Mouse (Mus musculus) megakaryocyte-erythroid progenitor cell, adult 5-6 weeks (primary cell): ENCODE measurements around the gene Icam1. TPM values are rescaled to one million over a fixed set of nuclear protein-coding genes. Genes with fewer than 3 reads are reported as not detected.
"Not testable (repeated sequence)": the region's sequence is repeated elsewhere in the genome, so short reads cannot be mapped to it uniquely, and the experiment has no call there.

Experiments used
- ATAC-seq: replicated peaks from 2 replicates; pipeline ENCODE4 v1.8.0; 2016; ENCODE audit warnings: mild to moderate bottlenecking, inconsistent platforms; ENCODE audit not compliant: severe bottlenecking, poor library complexity, low FRiP score, low TSS enrichment
- total RNA-seq, 2 experiments: library from RNA; stranded (forward) in 1 of 2; stranded (reverse) in 1 of 2; fragments of 200-1000, 215-1000 nt in 1 of 2; fragments of >200 nt in 1 of 2; fragmentation: Nextera tagmentation in 1 of 2; gene quantifications; 2 replicates each; pipeline ENCODE4 v1.2.3; 2014 to 2017

The Icam1 gene
- total RNA-seq, 2 experiments from 2014 or later: 3.4 to 3.6 TPM

DNA sequence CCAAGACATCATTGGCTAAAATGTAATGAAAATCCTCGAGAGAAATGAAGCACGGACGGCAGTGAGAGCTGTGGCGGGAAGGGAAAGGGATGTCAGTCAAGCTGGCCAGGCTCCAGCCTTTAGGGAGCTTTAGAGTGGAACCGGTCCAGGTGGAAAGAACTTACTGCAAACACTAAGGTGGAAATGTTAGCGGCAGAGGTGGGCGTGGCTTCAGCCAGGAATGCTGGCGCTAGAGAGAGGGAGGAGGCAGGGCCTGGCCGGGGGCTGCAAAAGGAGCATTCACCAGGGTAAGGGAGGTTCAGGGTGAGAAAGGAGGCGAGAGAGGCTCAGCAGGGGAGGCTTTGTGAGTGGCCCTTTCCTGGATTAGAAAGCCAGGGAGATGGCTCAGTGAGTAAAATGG lies 24.9 kb upstream of the Icam1 start:
- ATAC-seq: no peak

DNA sequence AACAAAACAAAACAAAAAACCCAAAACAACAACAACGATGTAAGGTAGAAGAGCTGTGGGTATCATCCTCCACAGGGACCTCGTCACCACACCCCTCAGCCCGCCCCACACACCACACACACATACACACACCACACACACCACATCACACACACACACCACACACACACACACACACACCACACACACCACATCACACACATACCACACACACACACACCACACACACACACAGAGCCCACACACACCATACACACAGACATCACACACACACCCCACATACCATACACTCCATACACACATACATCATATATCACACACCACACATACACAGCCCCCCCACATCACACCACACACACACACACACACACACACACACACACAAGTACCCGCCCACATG lies 24.2 kb upstream of the Icam1 start:
- ATAC-seq: no peak

DNA sequence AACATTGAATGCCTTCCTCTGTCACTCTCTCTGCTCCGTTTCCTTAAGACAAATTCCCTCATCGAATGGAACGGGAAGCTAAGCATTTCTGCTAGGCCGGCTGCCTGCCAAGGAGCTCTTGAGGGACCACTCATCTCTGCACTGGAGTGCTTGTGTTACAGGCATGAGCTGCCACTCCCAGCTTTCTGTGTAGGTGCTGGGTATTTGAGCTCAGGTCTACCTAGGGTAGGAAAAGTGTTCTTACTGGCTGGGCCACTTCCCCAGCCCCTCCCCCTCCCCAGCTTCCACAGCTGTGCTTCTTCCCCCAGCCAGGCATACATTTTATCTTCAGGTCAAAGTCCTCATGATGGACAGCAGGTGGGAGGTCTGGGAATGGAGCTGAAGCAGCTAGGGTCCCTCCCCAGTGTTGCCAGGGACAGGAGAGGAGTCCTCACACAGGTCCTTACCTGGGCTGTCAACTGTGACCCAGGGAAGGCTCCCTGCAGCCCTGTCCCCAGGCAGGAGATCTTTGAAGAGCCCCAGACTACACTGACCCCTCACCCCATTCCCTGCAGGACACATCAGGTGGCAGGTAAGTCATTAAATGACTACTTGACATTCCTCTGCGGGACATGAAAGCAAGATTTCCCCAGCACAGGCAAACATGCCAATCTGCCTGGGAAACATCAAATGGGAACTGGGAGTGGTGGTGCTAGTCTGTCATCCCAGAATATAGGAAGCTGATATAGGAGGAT lies 22.5 kb upstream of the Icam1 start:
- ATAC-seq: no peak

DNA sequence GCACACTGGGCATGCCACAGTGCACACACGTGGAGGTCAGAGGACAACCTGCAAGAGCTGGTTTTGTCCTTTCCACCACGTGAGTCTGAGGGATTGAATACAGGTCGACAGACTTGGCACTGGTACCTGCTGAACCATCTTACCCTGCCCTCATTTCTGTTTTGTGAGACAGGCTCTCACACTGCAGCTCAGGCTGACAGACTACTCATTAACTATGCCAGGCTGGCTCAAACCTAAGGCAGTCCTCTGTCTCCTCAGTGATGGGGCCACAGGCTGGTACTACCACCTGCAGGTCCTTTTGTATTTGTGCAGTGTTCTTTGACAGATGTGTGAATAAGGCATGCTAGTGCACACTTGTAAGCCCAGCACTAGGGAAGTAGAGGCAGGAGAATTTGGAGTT lies 20.7 kb upstream of the Icam1 start:
- ATAC-seq: no peak

DNA sequence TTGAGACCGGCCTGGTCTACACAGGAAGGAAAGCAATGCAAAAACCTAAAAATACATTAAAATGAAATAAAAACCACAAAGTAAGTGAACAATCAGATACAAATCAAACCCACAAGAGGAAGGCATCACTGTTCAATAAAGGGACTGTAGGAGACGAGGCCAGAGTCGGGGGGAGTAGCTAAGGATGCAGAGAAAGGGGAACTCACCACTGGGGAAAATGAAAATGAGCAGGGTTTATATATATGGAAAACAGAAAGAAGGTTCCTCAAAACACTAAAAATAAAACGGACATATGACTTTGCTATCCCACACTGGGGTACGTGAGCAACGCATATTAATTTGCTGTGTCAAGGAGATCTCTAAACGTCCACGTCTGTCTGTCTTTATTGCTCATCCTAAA lies 18.7 kb upstream of the Icam1 start:
- ATAC-seq: no peak

DNA sequence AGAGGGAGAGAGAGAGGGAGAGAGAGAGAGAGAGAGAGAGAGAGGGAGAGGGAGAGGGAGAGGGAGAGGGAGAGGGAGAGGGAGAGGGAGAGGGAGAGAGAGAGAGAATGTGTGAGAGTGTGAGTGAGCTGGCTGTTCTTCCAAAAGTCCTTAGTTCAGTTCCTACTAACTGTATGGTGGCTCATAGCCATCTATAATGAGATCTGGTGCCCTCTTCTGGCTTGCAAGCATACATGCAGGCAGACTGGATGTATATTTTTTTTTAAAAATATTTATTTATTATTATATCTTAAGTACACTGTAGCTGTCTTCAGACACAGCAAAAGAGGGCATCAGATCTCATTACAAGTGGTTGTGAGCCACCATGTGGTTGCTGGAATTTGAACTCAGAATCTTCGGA lies 17.4 kb upstream of the Icam1 start:
- ATAC-seq: not testable (repeated sequence)

DNA sequence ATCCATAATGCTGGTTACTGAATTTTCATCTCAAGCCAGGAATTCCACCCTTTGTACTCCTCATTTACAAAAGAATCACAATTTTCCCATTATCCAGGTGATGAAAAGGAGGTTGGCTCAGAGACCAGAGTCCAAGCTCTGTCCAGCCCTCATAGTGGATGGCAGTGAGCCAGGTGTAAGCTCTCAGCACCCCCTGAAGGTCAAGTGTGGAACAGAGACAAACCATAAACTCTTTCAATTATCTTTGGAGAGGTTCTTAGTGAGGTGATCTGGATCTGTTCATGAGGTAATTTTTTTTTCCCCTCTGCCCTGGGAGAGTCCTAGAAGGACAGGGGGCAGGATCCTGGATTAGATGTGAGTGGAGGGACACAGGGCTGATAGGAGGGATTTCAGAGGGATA lies 15.0 kb upstream of the Icam1 start:
- ATAC-seq: no peak

DNA sequence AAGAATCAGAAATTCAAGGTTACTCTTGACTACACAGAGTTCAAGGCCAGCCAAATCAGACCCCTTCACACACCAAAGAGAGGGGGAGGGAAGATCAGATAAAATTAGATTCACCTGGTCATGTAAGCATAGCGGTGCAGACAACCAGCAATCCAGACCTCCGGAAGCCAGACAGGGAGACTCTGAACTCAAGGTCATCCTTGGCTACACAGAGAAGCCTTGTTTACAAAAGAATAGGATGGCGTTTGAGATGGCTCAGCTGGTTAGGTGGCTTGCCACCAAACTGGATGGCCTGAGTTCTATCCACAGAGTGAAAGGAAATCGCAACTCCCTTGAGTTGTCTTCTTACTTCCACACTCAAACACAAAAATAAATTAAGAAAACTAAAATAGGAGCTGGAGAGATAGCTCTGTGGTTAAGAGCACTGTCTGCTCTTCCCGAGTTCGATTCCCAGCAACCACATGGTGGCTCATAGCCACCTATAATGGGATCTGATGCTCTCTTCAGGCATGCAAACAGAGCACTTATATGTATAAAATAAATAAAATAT lies 14.1 kb upstream of the Icam1 start:
- ATAC-seq: no peak

DNA sequence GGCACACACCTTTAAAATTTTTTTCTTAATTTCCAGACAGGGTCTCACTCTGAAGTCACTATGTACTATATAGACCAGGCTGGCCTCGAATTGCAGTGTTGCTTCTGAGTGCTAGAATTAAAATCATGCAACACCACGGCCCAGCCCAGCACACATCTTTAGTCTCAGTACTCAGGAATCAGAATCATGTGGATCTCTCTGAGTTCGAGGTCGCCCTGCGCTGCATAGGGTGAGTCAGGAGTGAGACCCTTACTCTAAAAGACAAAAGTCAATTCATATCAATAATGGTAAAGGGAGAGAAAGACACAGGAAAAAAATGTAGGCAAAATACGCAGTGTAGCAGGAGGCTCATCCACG lies 13.5 kb upstream of the Icam1 start:
- ATAC-seq: no peak

DNA sequence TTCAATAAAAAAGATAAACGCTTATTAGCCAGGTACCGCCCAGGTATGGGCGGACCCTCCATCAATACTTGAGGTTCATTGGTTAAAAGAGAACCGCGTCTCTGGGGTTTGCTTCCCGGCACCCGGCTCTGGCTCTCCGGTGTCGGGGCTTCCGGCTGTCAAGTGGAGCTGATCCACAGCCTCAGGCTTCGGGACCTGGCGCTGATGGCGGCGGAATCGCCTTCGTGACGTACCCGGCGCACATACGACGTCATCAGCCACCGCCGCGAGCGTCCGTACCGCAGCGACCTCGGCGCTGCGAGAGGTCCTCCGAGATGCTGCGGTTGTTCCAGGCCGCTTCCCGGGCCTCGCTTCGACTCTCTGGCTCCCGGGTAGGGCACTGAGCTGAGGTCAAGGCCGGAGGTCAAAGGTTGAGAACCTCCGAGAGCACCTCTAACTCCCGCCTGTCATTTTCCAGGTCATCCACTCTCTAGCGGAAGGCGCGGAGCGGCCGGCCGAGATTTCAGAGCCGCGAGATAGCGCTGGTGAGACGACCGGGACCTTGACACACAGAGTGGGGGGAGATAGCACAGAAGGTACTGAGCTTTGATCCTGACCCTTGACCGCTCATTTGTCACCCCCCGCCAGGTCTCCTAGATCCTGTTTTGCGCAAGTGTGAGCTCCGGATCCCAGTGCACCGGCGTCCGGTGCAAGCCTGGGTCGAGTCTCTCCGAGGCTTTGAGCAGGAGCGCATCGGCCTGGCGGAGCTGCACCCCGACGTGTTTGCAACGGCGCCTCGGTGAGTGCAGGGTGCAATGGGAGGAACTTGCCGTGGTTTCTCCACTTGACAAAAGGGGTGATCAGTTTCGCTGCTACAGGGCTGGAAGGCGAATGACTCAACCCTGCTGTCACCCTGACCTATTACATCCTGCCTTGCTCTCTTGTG lies 12.9 kb upstream of the Icam1 start, which contains the start of gene Mrpl4:
Gene Mrpl4 (plus strand): TSS at position 112 of the 925 bp plus-strand sequence.
- peak; percentile 86 for ATAC-seq

DNA sequence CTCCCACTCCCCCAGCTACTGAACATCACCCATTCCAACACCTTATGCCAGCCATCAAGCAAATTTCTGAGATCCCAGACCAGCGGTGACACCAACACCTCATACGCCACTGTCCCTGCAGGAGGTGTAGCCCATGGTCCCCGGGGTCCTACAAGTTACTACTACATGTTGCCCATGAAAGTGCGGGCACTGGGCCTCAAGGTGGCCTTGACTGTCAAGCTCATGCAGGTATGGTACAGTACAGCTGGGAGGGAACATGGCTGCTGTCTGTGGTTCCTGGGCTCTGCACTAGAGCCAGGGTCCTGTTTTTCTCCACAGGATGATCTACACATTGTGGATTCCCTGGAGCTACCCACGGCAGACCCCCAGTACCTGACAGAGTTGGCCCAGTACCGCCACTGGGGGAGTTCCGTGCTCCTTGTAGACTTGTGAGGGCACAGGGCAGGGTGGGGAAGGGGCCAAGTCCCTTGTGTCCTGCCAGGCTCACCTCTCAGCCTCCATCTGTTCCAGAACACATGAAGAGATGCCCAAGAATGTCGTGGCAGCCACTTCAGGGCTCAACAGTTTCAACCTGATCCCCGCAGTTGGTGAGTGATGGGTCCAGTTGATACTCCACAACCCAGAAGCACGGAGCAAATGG lies 8.4 kb upstream of the Icam1 start:
- ATAC-seq: no peak

DNA sequence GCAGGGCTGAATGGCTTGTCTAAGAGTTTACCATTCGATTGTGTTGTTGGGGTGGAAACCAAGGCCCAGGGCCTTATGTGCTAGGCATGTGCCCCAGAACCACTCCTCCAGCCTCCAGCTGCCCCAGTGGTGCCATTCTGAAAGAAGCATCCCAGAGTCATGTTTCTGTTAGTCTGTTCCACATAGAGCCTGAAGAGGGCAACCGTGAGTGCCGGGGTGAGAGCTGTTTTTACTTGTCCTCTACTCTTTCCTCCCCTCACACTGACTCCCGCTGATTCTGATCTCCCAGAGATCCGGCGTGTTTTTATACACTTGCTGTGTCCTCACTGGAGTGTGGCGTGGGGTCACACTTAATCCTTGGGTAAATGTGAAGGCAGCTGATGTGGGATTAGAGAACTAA lies 7.8 kb upstream of the Icam1 start:
- no peak for ATAC-seq

DNA sequence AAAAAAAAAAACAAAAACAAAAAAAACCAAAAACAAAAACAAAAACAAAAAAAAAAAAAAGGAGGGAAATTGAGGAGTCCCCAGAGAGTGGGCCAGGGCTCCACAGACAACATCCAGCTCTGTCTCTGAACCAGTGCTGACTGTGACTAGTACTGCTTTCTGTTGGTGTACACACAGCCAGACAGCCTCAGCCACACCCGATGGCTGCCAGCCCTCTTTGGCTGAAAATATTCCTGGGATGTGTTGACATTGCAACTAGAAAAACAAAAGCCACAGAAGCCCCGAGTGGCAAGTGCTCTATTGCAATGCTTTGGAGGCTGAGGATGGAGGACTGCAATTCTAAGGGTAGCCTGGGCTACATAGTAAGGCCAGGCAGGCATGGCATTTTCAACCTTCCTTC lies 5.4 kb upstream of the Icam1 start:
- no peak for ATAC-seq

DNA sequence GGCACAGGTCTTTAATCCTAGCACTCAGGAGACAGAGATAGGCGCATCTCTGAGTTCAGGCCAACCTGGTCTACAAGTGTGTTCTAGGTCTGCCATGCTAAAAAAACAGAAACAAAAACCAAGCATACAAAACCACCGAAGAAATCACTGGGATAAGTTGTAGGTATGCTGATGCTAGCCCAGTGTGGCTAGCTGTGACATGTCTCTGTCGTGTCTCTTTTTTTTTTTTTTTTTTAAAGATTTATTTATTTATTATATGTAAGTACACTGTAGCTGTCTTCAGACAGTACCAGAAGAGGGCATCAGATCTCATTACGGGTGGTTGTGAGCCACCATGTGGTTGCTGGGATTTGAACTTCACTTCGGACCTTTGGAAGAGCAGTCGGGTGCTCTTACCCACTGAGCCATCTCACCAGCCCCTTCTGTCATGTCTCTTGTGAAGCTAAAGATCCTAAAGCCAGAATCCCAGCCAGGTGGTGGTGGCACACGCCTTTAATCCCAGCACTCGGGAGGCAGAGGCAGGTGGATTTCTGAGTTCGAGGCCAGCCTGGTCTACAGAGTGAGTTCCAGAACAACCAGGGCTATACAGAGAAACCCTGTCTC lies 4.7 kb upstream of the Icam1 start:
- not testable (repeated sequence) for ATAC-seq

DNA sequence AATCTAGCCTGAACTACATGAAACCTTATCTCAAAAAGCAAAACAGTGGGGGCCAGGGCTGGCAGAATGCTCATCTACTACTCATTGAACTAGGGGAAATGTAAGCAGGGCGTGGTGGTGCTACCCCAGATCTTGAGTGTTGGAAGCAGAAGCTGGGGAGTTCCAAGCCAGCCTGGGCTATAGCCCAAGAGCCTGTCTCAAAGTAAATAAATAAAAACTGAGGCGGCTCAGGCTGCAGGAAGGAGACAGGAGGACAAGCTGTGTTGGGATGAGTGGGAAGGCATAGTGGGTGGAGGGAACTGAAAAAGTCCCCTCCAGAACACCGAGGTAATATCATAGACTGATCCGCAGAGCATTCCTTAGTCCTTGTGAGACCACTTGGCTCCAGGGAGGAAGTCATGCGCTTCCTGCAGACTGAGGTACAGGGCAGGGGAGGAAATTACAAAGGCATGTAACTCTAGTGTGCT lies 3.9 kb upstream of the Icam1 start:
- peak; percentile 15; the same call in 1 of the 2 replicates for ATAC-seq

DNA sequence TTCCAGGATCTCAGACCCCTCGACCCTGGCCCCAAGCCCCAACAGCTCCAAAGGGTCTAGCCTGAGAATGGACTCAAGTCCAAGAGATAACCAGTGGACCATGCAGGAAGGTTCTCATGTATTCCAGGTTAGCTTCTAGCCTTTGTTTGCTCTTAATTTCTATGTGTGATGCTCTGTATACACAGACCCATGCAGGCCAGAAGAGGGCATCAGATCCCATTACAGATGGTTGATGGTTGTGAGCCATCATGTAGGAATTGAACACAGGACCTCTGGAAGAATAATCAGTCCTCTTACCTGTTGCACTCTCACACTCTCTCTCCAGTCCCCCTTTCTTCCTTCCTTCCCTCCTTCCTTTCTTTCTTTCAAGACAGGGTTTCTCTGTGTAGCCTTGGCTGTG lies 3.4 kb upstream of the Icam1 start:
- ATAC-seq: no peak

DNA sequence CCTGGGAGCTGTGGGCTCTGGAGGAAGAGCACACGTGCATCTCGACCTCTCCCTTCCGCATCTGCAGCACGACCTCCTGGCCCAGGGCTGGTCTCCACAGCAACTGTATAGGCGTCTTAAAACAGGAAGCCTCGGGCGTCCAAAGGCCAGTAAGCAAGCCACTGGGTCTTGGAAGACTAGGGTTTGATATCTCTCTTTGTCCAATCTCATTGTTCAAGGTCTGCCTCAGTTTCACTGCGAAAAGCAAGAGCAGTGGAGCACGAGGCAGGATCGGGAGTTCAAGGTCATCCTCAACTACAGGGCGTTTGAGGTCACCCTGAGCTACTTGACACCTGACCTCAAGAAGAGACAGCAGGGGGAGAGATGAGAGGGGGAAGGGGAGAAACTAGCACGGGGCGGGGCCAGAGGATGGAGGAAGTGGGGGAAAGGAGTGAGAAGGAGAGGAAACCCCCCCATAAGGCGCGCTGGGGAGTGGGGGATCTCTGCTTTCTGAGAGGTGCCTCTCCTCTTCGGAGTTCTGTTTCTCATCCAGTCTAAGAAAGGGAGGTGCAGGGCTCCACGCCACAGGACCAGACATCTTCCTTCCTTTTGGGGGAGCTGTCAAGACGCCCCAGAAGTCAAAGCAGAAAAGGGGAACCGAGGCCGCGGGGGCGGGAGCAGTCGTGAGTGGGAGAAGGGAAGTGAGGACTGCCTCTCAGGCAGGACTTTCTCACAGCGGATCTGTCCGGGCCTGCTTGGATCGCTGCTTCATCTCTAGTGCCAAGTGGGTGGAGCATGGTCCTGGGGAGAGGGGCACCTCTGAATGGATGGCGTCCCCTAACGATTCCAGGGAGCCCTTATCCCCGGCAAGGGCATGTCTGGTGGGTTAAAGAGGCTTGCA lies 854 bp upstream of the Icam1 start:
- no peak; the same call in 1 of the 2 replicates for ATAC-seq

DNA sequence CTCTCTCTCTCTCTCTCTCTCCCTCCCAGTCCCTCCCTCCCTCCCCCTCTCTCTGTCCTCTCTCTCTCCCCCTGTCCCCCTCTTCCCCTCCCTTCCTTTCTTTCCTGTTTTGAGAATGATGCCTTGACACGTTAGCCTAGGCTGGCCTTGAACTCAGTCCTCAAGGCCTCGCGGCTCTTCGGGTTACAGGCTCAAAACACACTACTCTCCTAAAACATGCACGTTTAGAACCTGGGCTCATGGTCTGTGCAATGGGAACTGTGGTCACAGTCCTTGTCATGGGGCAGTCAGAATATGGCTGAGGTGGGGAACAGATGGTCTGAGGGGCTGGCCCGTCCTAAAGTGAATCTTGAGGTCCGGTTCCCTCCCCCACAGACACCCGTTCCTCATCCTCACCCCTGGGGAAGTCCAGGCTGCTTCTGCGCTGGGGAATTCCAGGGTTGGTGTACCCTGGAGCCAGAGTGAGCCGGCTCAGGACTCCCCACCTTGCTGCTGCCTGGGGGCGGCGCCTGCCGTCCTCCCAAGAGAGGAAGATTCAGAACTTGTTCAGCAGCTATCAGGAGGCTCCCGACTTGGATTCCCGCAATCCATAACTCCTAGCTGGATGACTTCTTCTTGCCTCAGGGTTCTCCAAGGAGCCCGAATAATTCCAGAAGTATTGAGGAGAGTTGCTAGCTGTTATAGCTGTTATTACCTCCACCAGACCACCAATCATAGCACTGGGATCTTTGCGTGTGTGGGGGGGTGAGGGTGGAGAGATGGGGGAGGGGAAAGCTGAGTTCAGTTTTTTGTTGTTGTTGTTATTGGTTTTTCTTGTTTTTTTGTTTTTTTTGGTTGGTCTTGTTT lies 769 bp downstream of the Icam1 start:
- ATAC-seq: no peak
